In the genomic region with DNA sequence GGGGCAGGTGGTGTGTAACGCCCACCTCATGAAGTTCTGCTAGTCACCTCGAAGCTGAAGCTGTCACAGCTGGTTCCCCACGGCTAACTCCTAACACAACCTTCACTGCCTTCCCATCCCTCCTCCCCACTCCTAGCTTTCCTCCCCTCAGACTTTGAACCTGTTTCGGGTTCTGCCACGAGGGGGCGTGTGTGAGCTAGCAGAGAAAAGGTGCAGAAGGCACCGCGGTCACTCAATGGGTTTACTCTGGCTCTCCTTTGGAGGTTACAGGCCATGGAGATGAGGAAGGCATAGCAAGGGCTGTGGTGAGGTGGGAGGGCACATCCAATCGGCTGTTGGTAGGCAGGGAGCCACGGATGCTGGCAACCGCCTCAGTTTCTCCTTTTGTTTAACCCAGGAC, we compare ENCODE assay signal across 8 mouse cellular contexts.
DNase-seq lines count a peak whose midpoint lies in the region; ATAC-seq lines count a peak whose summit lies in the region.

No protein-coding gene starts in this region.

- peak; percentile 50 for DNase-seq in cerebellum, adult 11 months
- DNase-seq in midbrain, embryonic 14.5 days: peak; percentile 43
- peak; percentile 60 to 73 for DNase-seq in cerebellum, adult 18-20 months
- peak; percentile 60 for DNase-seq in heart, postnatal 4 days
- peak; percentile 54 for DNase-seq in lung, postnatal 14 days
- DNase-seq in urinary bladder, postnatal 10 days (ENCODE audit: low spot score): peak; percentile 46

- H3K27me3 ChIP-seq in midbrain, embryonic 14.5 days (ENCODE audit: control insufficient read depth, insufficient read depth, low read length): no peaks in the 10 kb centered on the region
- 0 out of 2 replicates have a peak, but pooled peaks cover 2% of the 10 kb centered on the region for H3K27me3 ChIP-seq in midbrain, embryonic 13.5 days

- no peaks in the 10 kb centered on the region for H3K36me3 ChIP-seq in midbrain, embryonic 14.5 days (ENCODE audit: control insufficient read depth, insufficient read depth, low read length)
- H3K36me3 ChIP-seq in midbrain, embryonic 13.5 days: no peaks in the 10 kb centered on the region

- WGBS in midbrain, embryonic 14.5 days: 20% methylated on average over 11 of the region's 11 CpGs
- 22% methylated on average over 11 of the region's 11 CpGs for whole genome bisulfite sequencing in midbrain, embryonic 13.5 days

- no peak overlapping the region for H3K27ac ChIP-seq in midbrain, embryonic 14.5 days (replicated peaks; ENCODE audit: low read depth, low read length)
- no peak overlapping the region for H3K27ac ChIP-seq in midbrain, embryonic 13.5 days

- H3K4me3 ChIP-seq in midbrain, embryonic 14.5 days (replicated peaks; ENCODE audit: low read depth, low read length): no peak overlapping the region
- H3K4me3 ChIP-seq in midbrain, embryonic 13.5 days (replicated peaks): no peak overlapping the region

- no peak overlapping the region for H3K4me2 ChIP-seq in midbrain, embryonic 14.5 days (ENCODE audit: low read length)
- H3K4me2 ChIP-seq in midbrain, embryonic 13.5 days (replicated peaks): no peak overlapping the region

- H3K4me1 ChIP-seq in midbrain, embryonic 14.5 days (ENCODE audit: control insufficient read depth, insufficient read depth, low read length): no peaks in the 10 kb centered on the region
- peaks cover 6% of the 10 kb centered on the region for H3K4me1 ChIP-seq in midbrain, embryonic 13.5 days (replicated peaks)

- no peaks in the 10 kb centered on the region for H3K9me3 ChIP-seq in midbrain, embryonic 14.5 days (ENCODE audit: control insufficient read depth, low read length)
- no peaks in the 10 kb centered on the region for H3K9me3 ChIP-seq in midbrain, embryonic 13.5 days

- no peak overlapping the region for H3K9ac ChIP-seq in midbrain, embryonic 14.5 days (replicated peaks; ENCODE audit: low read length)
- no peak overlapping the region for H3K9ac ChIP-seq in midbrain, embryonic 13.5 days (replicated peaks)

- no peak for ATAC-seq in cerebellum, adult (ENCODE audit: insufficient number of reproducible peaks, low FRiP score, low TSS enrichment)
- no peak for ATAC-seq in midbrain, embryonic 14.5 days (ENCODE audit: low FRiP score, low TSS enrichment)
- no peak for ATAC-seq in midbrain, embryonic 13.5 days
